Mouse (Mus musculus) frontal cortex, adult (tissue): ENCODE measurements around the gene Tmprss2.
A peak's percentile ranks its signal among the peaks of the same experiment; 100 is the strongest.

Experiments used
- ATAC-seq: cut with Nextera tagmentation; 2 replicates; pipeline ENCODE4 v1.9.2; 2017; ENCODE audit warnings: mild to moderate bottlenecking, moderate library complexity, mixed read lengths; ENCODE audit not compliant: low TSS enrichment

Gene Tmprss2

GRCm38 (mm10) chr16:97610939-97611338 lies at the start of gene Tmprss2:
TSS of gene Tmprss2 (minus strand) at chr16:97611195.
- no peak for ATAC-seq

- no peak for ATAC-seq
These were observed 48.2 kb upstream of the Tmprss2 start for GRCm38 (mm10) chr16:97659225-97659658.

GRCm38 (mm10) chr16:97658481-97658880 lies 47.5 kb upstream of the Tmprss2 start:
- ATAC-seq = no peak

- ATAC-seq = no peak
These were observed 44.8 kb upstream of the Tmprss2 start for GRCm38 (mm10) chr16:97655800-97656199.

- no peak for ATAC-seq
These were observed 38.7 kb upstream of the Tmprss2 start for GRCm38 (mm10) chr16:97649522-97650188.

GRCm38 (mm10) chr16:97644681-97645080 lies 33.7 kb upstream of the Tmprss2 start:
- no peak for ATAC-seq

GRCm38 (mm10) chr16:97639630-97640029 lies 28.6 kb upstream of the Tmprss2 start:
- no peak for ATAC-seq

GRCm38 (mm10) chr16:97632880-97633484 lies 22.0 kb upstream of the Tmprss2 start:
- no peak for ATAC-seq

- no peak for ATAC-seq
These were observed 12.2 kb upstream of the Tmprss2 start for GRCm38 (mm10) chr16:97623166-97623565.

GRCm38 (mm10) chr16:97622383-97622889 lies 11.4 kb upstream of the Tmprss2 start:
- ATAC-seq = no peak

GRCm38 (mm10) chr16:97618285-97618684 lies 7.3 kb upstream of the Tmprss2 start:
- no peak for ATAC-seq

- ATAC-seq = no peak
These were observed 1.0 kb upstream of the Tmprss2 start for GRCm38 (mm10) chr16:97612009-97612408.

GRCm38 (mm10) chr16:97610246-97610645 lies 749 bp downstream of the Tmprss2 start:
- ATAC-seq = no peak

- ATAC-seq = no peak
These were observed 1.3 kb downstream of the Tmprss2 start for GRCm38 (mm10) chr16:97609676-97610075.

- no peak for ATAC-seq
These were observed 3.0 kb downstream of the Tmprss2 start for GRCm38 (mm10) chr16:97607956-97608355.

- no peak for ATAC-seq
These were observed 4.2 kb downstream of the Tmprss2 start for GRCm38 (mm10) chr16:97606829-97607228.

- ATAC-seq = no peak
These were observed 4.9 kb downstream of the Tmprss2 start for GRCm38 (mm10) chr16:97605957-97606721.

- peak; percentile 47; the same call in 1 of the 2 replicates for ATAC-seq
These were observed 8.7 kb downstream of the Tmprss2 start for GRCm38 (mm10) chr16:97602256-97602655.

GRCm38 (mm10) chr16:97600591-97600990 lies 10.4 kb downstream of the Tmprss2 start:
- no peak for ATAC-seq

- ATAC-seq = no peak
These were observed 12.9 kb downstream of the Tmprss2 start for GRCm38 (mm10) chr16:97598046-97598445.

- ATAC-seq = no peak
These were observed 17.0 kb downstream of the Tmprss2 start for GRCm38 (mm10) chr16:97593816-97594509.

- ATAC-seq = no peak
These were observed 17.9 kb downstream of the Tmprss2 start for GRCm38 (mm10) chr16:97593057-97593456.
